Mouse (Mus musculus) hindbrain, postnatal 0 days (tissue): ENCODE measurements around the gene Syde2. TPM values are rescaled to one million over a fixed set of nuclear protein-coding genes. Genes with fewer than 3 reads are reported as not detected.

Experiments used
- ATAC-seq: fragments of 200-750 bp; cut with Nextera tagmentation; 2 replicates; pipeline ENCODE4 v1.8.0; 2017; ENCODE audit warnings: mild to moderate bottlenecking, moderate TSS enrichment, moderate library complexity
- DNase-seq: peaks from one replicate; pipeline ENCODE4 v3.0.0-alpha.2; 2015; ENCODE audit warnings: low spot score
- H3K27ac ChIP-seq: fragments of 300-500 bp; sonication (generic); 2 replicates; pipeline ENCODE4 v1.5.1; 2014; ENCODE audit warnings: mild to moderate bottlenecking
- H3K27me3 ChIP-seq: fragments of 300-500 bp; sonication (generic); 2 replicates; pipeline ENCODE4 v1.6.1; 2014; ENCODE audit warnings: low read length, mixed read lengths; ENCODE audit not compliant: insufficient read depth
- H3K36me3 ChIP-seq: fragments of 300-500 bp; sonication (generic); 2 replicates; pipeline ENCODE4 v1.6.1; 2014; ENCODE audit warnings: low read length, mixed read lengths; ENCODE audit not compliant: insufficient read depth
- H3K4me1 ChIP-seq: fragments of 300-500 bp; sonication (generic); 2 replicates; pipeline ENCODE4 v1.6.1; 2014; ENCODE audit warnings: antibody characterized with exemption, low read length, mixed read lengths; ENCODE audit not compliant: insufficient read depth
- H3K4me2 ChIP-seq: fragments of 300-500 bp; sonication (generic); 2 replicates; pipeline ENCODE4 v1.6.1; 2014; ENCODE audit warnings: low read depth, mild to moderate bottlenecking, low read length, moderate library complexity, mixed read lengths
- H3K4me3 ChIP-seq: fragments of 300-500 bp; sonication (generic); 2 replicates; pipeline ENCODE4 v1.5.1; 2014; ENCODE audit warnings: low read length
- H3K9ac ChIP-seq: fragments of 300-500 bp; sonication (generic); replicated peaks from 2 replicates; pipeline ENCODE4 v1.6.1; 2014; ENCODE audit warnings: mild to moderate bottlenecking, low read length, moderate library complexity, mixed read lengths
- H3K9me3 ChIP-seq: fragments of 300-500 bp; sonication (generic); 2 replicates; pipeline ENCODE4 v1.6.1; 2016; ENCODE audit warnings: low read length, mixed read lengths
- CTCF ChIP-seq: IDR thresholded peaks from 2 replicates; pipeline ENCODE4 v1.5.1; 2016; ENCODE audit warnings: antibody characterized with exemption, control low read depth, low read depth
- WGBS: fragments of 180-500 bp; shearing (Covaris S2); extraction: QIAGEN DNeasy Blood & Tissue Kit; methylation state at CpG from one replicate; pipeline ENCODE4 v1.1.7; 2014; 5-methylcytosine and 5-hydroxymethylcytosine counted together
- polyA plus RNA-seq: library from polyadenylated mRNA; unstranded; fragments of >200 nt; fragmentation: Nextera tagmentation; extraction: Ambion mirVana; gene quantifications from 2 replicates; pipeline ENCODE4 v1.2.1, GENCODE M21; 2015
- total RNA-seq: library from RNA; depleted of rRNA; stranded (reverse); fragments of >200 nt; gene quantifications from 2 replicates; pipeline ENCODE4 v1.2.3, GENCODE M21; 2014

The Syde2 gene
- total and polyA plus RNA-seq, 2 experiments from 2014 or later, result 0.61 to 5.1 TPM

DNA sequence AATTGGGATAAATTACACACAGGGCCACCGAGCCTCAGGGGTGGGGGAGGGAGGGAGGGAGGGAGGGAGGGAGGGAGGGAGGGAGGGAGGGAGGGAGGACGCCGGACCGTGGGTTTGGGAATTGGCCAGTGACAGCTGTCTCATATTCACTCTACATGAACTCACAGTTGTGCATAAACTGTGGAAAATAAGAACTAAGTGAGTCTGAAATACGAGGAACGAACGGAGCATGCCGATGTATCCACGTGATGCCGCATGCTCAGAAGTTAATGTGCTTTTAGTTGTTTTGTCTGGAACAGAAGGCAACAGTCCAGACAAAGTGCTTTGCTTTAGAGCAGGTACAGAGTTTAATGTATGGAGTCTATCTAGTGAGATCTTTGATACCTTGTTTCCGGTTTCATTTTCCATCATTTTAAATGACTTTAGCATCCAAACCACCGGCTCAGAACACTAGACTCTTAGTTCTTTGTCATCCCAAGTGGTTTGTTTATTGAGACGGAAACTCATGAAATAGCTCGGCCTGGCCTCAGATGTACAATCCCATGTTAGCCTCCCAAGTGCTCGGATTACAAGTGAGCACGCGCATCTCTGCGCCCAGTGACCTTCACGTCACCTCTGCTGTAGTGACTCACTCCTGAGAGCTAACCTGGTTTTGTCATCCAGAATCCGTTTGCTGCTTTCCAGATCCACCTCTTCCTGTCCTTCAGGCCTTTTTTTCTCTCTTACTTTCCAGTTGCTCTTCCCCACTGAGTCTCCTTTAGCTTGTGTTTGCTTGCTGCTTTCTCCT lies 22.4 kb downstream of the Syde2 start:
- no peak overlapping the region for H3K4me3 ChIP-seq
- no peak for TF ChIP-seq CTCF
- H3K27ac ChIP-seq, result no peak overlapping the region
- ATAC-seq, result no peak
- no peaks in the 10 kb centered on the region for H3K27me3 ChIP-seq
- H3K4me1 ChIP-seq, result no peaks in the 10 kb centered on the region
- no peaks in the 10 kb centered on the region for H3K36me3 ChIP-seq
- H3K4me2 ChIP-seq, result no peak overlapping the region
- DNase-seq, result no peak
- H3K9ac ChIP-seq, result no peak overlapping the region
- H3K9me3 ChIP-seq, result no peaks in the 10 kb centered on the region
- WGBS, result 70% methylated on average over 19 of the region's 20 CpGs

DNA sequence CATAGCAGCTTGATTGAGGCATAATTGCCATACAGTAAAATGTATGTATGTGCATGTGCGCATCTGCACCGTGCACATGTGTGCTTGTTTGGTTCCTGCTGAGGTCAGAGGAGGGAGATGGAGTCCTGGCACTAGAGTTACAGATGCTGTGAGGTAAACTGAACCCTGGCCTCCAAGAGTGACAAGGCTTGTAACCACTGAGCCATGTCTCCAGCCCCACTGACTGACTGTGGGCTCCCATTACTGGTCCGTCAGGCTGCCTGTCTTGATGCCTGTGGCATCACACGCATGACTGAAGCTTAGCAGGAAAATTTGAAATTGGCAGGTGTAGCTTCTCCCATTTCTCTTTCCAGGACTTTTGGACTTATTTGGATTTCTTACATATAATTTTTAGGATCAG lies 23.1 kb downstream of the Syde2 start:
- H3K9me3 ChIP-seq, result no peaks in the 10 kb centered on the region
- no peaks in the 10 kb centered on the region for H3K27me3 ChIP-seq
- no peak for TF ChIP-seq CTCF
- H3K4me1 ChIP-seq, result no peaks in the 10 kb centered on the region
- DNase-seq (no peak), ATAC-seq (no peak)
- H3K4me2 ChIP-seq, result no peak overlapping the region
- H3K27ac ChIP-seq, result no peak overlapping the region
- H3K4me3 ChIP-seq, result no peak overlapping the region
- no peak overlapping the region for H3K9ac ChIP-seq
- H3K36me3 ChIP-seq, result no peaks in the 10 kb centered on the region
- 77% methylated on average over 4 of the region's 4 CpGs for WGBS

DNA sequence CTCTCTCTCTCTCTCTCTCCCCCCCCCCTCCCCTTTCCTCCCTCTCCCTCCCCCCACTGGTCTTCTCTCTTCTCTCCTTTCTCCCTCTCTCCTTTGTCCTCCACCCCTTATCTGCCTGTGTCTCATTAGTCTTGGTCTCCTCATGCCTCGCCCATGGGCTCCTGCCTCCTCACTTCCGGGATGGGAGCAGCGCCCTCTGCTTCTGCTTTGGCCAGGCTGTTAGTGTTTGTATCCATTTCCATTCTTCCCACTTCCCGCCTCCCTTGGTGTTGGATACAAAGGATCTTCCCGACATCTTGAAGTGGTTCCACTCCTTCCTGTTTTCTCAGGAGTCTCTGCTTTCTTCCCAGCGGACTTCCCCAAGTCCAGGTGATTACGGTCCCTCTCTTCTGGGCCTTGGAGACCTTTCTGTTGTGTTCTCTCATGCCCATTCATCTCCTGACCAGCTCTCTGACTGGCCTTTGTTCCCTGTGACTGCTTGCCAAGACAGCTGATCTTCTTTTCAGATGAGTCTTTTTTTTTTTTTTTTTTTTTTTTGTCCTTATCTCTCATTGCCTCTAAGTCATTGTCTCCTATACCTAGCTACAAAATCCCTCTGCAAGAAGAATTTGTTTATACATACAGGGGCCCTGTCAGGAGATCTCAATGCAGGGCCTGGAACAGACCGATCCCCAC lies 24.0 kb downstream of the Syde2 start:
- no peak overlapping the region for H3K27ac ChIP-seq
- WGBS, result 61% methylated on average over 8 of the region's 8 CpGs
- no peaks in the 10 kb centered on the region for H3K9me3 ChIP-seq
- no peak overlapping the region for H3K4me3 ChIP-seq
- no peak for DNase-seq
- ATAC-seq, result no peak
- no peak for TF ChIP-seq CTCF
- H3K4me2 ChIP-seq, result no peak overlapping the region
- no peaks in the 10 kb centered on the region for H3K4me1 ChIP-seq
- no peak overlapping the region for H3K9ac ChIP-seq
- no peaks in the 10 kb centered on the region for H3K27me3 ChIP-seq
- no peaks in the 10 kb centered on the region for H3K36me3 ChIP-seq

DNA sequence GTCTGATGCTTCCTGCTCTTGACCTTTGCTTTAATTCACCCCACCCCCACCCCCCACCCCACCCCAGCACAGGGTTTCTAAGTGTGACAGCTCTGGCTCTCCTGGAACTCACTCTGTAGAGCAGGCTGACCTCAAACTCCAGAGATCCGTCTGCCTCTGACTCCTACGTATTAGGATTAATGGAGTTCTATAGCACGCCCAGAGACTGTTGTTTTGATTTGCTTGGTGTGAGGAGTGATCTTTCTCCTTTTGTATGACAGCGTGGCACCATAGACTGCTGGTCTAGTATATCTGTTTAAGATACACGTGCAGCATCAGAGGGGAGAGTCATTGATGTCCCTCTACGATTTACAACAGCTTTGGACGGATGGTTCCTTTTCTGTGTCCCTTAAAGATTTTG lies 25.8 kb downstream of the Syde2 start:
- no peaks in the 10 kb centered on the region for H3K36me3 ChIP-seq
- no peak for ATAC-seq
- no peaks in the 10 kb centered on the region for H3K4me1 ChIP-seq
- TF ChIP-seq CTCF, result no peak
- WGBS, result 91% methylated on average over 7 of the region's 7 CpGs
- no peak overlapping the region for H3K4me2 ChIP-seq
- no peak overlapping the region for H3K4me3 ChIP-seq
- DNase-seq, result no peak
- H3K9ac ChIP-seq, result no peak overlapping the region
- no peaks in the 10 kb centered on the region for H3K9me3 ChIP-seq
- H3K27me3 ChIP-seq, result no peaks in the 10 kb centered on the region
- H3K27ac ChIP-seq, result no peak overlapping the region

DNA sequence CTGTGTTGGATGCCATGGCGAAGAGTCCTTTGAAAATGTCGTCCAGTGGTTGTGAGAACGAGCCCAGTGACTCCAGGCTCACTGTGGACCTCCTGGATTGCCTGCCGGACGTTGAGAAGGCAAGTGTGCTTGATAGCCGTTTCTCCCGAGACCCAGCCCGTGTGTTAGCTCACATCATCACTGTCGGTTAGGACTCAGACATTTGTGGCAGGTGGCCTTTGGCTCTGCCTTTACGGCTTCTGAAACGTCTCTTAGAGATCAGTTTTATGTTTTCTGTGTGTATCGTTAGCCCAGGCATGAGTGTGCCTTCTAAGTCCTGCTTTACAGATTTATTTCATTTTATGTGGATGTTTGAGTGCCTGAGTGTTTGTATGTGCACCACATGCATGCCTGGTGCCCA lies 26.7 kb downstream of the Syde2 start:
- Histone ChIP-seq H3K36me3 (no peaks in the 10 kb centered on the region), H3K27me3 (no peaks in the 10 kb centered on the region), H3K4me2 (no peak overlapping the region), H3K4me1 (no peaks in the 10 kb centered on the region), H3K9me3 (no peaks in the 10 kb centered on the region), H3K4me3 (no peak overlapping the region), H3K9ac (no peak overlapping the region), H3K27ac (no peak overlapping the region)
- WGBS, result 95% methylated on average over 12 of the region's 12 CpGs
- no peak for ATAC-seq
- no peak for DNase-seq
- TF ChIP-seq CTCF, result no peak

DNA sequence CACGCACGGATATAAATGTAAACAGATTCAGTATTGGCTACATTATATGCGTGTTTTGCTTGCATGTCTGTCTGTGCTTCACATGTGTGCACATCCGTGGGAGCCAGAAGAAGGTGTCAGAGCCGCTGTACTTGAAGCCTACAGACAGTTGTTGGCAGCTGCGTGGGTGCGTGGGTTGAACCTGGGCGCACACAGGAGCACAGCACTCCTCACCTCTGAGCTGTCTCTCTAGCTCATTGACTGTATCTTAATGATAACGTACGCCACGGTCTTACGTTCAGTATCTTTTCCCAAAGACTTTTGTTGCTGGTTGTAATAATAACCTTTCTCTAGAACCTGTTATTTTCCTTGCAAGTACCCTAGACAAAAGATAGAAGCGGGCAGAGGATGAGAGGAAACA lies 29.3 kb downstream of the Syde2 start:
- Histone ChIP-seq H3K36me3 (no peaks in the 10 kb centered on the region), H3K9me3 (no peaks in the 10 kb centered on the region), H3K27me3 (no peaks in the 10 kb centered on the region), H3K4me1 (no peaks in the 10 kb centered on the region), H3K4me2 (no peak overlapping the region), H3K9ac (no peak overlapping the region), H3K4me3 (no peak overlapping the region), H3K27ac (no peak overlapping the region)
- 95% methylated on average over 13 of the region's 13 CpGs for WGBS
- ATAC-seq (no peak), DNase-seq (no peak)
- no peak for TF ChIP-seq CTCF

DNA sequence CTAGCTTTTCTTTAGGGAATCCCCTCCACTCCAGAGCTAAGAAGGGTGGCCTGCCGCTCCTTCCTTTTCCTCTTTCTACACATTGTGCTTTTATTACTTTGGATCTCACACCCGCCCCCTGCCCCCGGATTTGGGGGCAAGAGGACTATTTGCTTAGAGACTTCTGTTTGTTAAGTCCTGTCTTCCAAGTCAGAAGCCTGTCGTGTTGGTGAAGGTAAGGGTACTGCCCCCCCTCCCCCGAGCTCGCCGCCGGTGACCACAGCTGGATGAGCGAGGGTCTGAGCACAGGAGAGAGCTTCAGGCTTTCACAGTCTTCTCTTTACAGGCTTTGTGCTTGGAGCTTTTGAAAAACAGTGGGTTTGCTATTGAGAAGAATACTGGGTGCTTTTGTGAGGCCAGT lies 29.9 kb downstream of the Syde2 start:
- no peaks in the 10 kb centered on the region for H3K4me1 ChIP-seq
- no peak for ATAC-seq

More for the DNA sequence above, 29.9 kb downstream of the Syde2 start:
- Histone ChIP-seq H3K27ac (no peak overlapping the region), H3K4me3 (no peak overlapping the region), H3K9me3 (no peaks in the 10 kb centered on the region), H3K4me2 (no peak overlapping the region), H3K9ac (no peak overlapping the region), H3K36me3 (no peaks in the 10 kb centered on the region), H3K27me3 (no peaks in the 10 kb centered on the region)
- TF ChIP-seq CTCF, result no peak
- no peak for DNase-seq
- WGBS, result 45% methylated on average over 9 of the region's 9 CpGs
